Mouse (Mus musculus): ENCODE results near the gene Trpc4ap. TPM values are rescaled to one million over a fixed set of nuclear protein-coding genes. Genes with fewer than 3 reads are reported as not detected.

Gene Trpc4ap
- polyA plus RNA-seq, 1 experiment from 2014 or later = 137 TPM

- Histone ChIP-seq H3K9ac (no peak overlapping the region), H3K9me3 (no peaks in the 10 kb centered on the region), H3K4me1 (peaks cover 19% of the 10 kb centered on the region), H3K4me3 (no peak overlapping the region), H3K4me2 (no peak overlapping the region), H3K27me3 (no peaks in the 10 kb centered on the region), H3K36me3 (peaks cover 21% of the 10 kb centered on the region), H3K27ac (no peak overlapping the region)
- 75% methylated on average over 4 of the region's 4 CpGs for WGBS
- no peak for ATAC-seq (ENCODE audit: insufficient number of reproducible peaks, insufficient read depth, low FRiP score, low TSS enrichment, low read depth)
Observed at GRCm38 (mm10) chr2:155689211-155689610, 3.0 kb downstream of the Trpc4ap start.

GRCm38 (mm10) chr2:155687746-155688145, 4.4 kb downstream of the Trpc4ap start:
- ATAC-seq (ENCODE audit: insufficient number of reproducible peaks, insufficient read depth, low FRiP score, low TSS enrichment, low read depth) = no peak
- Histone ChIP-seq H3K4me3 (no peak overlapping the region), H3K4me2 (no peak overlapping the region), H3K36me3 (peaks cover 21% of the 10 kb centered on the region), H3K27me3 (no peaks in the 10 kb centered on the region), H3K9me3 (no peaks in the 10 kb centered on the region), H3K27ac (no peak overlapping the region), H3K4me1 (peaks cover 19% of the 10 kb centered on the region), H3K9ac (no peak overlapping the region)
- 95% methylated on average over 11 of the region's 11 CpGs for WGBS

- no peak overlapping the region for H3K27ac ChIP-seq
- ATAC-seq (ENCODE audit: insufficient number of reproducible peaks, insufficient read depth, low FRiP score, low TSS enrichment, low read depth) = no peak
- no peaks in the 10 kb centered on the region for H3K9me3 ChIP-seq
- H3K27me3 ChIP-seq = no peaks in the 10 kb centered on the region
- no peak overlapping the region for H3K9ac ChIP-seq
- H3K4me1 ChIP-seq = peaks cover 19% of the 10 kb centered on the region
- no peak overlapping the region for H3K4me3 ChIP-seq
- 87% methylated on average over 5 of the region's 5 CpGs for WGBS
- H3K36me3 ChIP-seq = peaks cover 21% of the 10 kb centered on the region
- no peak overlapping the region for H3K4me2 ChIP-seq
Observed at GRCm38 (mm10) chr2:155686572-155686971, 5.6 kb downstream of the Trpc4ap start.

GRCm38 (mm10) chr2:155683821-155684220, 8.4 kb downstream of the Trpc4ap start:
- peaks cover 21% of the 10 kb centered on the region for H3K36me3 ChIP-seq
- H3K9ac ChIP-seq = no peak overlapping the region
- no peak overlapping the region for H3K4me2 ChIP-seq
- WGBS = 93% methylated on average over 5 of the region's 5 CpGs
- H3K27ac ChIP-seq = no peak overlapping the region
- no peak overlapping the region for H3K4me3 ChIP-seq
- H3K4me1 ChIP-seq = no peaks in the 10 kb centered on the region
- H3K27me3 ChIP-seq = no peaks in the 10 kb centered on the region
- no peaks in the 10 kb centered on the region for H3K9me3 ChIP-seq
- no peak for ATAC-seq (ENCODE audit: insufficient number of reproducible peaks, insufficient read depth, low FRiP score, low TSS enrichment, low read depth)

GRCm38 (mm10) chr2:155683137-155683536, 9.0 kb downstream of the Trpc4ap start:
- H3K36me3 ChIP-seq = peaks cover 21% of the 10 kb centered on the region
- H3K27me3 ChIP-seq = no peaks in the 10 kb centered on the region
- 76% methylated on average over 3 of the region's 3 CpGs for WGBS
- H3K9me3 ChIP-seq = no peaks in the 10 kb centered on the region
- H3K4me2 ChIP-seq = no peak overlapping the region
- H3K27ac ChIP-seq = no peak overlapping the region
- H3K4me1 ChIP-seq = no peaks in the 10 kb centered on the region
- H3K4me3 ChIP-seq = no peak overlapping the region
- ATAC-seq (ENCODE audit: insufficient number of reproducible peaks, insufficient read depth, low FRiP score, low TSS enrichment, low read depth) = no peak
- no peak overlapping the region for H3K9ac ChIP-seq

- no peak overlapping the region for H3K9ac ChIP-seq
- no peak overlapping the region for H3K27ac ChIP-seq
- H3K4me3 ChIP-seq = no peak overlapping the region
- ATAC-seq (ENCODE audit: insufficient number of reproducible peaks, insufficient read depth, low FRiP score, low TSS enrichment, low read depth) = no peak
- 86% methylated on average over 2 of the region's 2 CpGs for WGBS
- no peaks in the 10 kb centered on the region for H3K4me1 ChIP-seq
- no peak overlapping the region for H3K4me2 ChIP-seq
- H3K27me3 ChIP-seq = no peaks in the 10 kb centered on the region
- peaks cover 13% of the 10 kb centered on the region; the same call in 1 of the 2 replicates for H3K36me3 ChIP-seq
- H3K9me3 ChIP-seq = no peaks in the 10 kb centered on the region
Observed at GRCm38 (mm10) chr2:155681874-155682273, 10.3 kb downstream of the Trpc4ap start.

- no peaks in the 10 kb centered on the region for H3K4me1 ChIP-seq
- ATAC-seq (ENCODE audit: insufficient number of reproducible peaks, insufficient read depth, low FRiP score, low TSS enrichment, low read depth) = no peak
- H3K9me3 ChIP-seq = no peaks in the 10 kb centered on the region
- H3K27me3 ChIP-seq = no peaks in the 10 kb centered on the region
- peaks cover 8% of the 10 kb centered on the region; the same call in 1 of the 2 replicates for H3K36me3 ChIP-seq
- H3K4me2 ChIP-seq = no peak overlapping the region
- H3K27ac ChIP-seq = no peak overlapping the region
- H3K9ac ChIP-seq = no peak overlapping the region
- 74% methylated on average over 8 of the region's 8 CpGs for WGBS
- no peak overlapping the region for H3K4me3 ChIP-seq
Observed at GRCm38 (mm10) chr2:155681194-155681593, 11.0 kb downstream of the Trpc4ap start.

GRCm38 (mm10) chr2:155680591-155680990, 11.6 kb downstream of the Trpc4ap start:
- 59% methylated on average over 5 of the region's 5 CpGs for WGBS
- Histone ChIP-seq H3K4me3 (no peak overlapping the region), H3K27me3 (no peaks in the 10 kb centered on the region), H3K4me2 (no peak overlapping the region), H3K4me1 (no peaks in the 10 kb centered on the region), H3K36me3 (0 out of 2 replicates have a peak, but pooled peaks cover 2% of the 10 kb centered on the region), H3K27ac (no peak overlapping the region), H3K9me3 (no peaks in the 10 kb centered on the region), H3K9ac (no peak overlapping the region)
- no peak for ATAC-seq (ENCODE audit: insufficient number of reproducible peaks, insufficient read depth, low FRiP score, low TSS enrichment, low read depth)

GRCm38 (mm10) chr2:155679586-155680110, 12.5 kb downstream of the Trpc4ap start:
- H3K4me3 ChIP-seq = no peak overlapping the region
- no peak overlapping the region for H3K4me2 ChIP-seq
- H3K27me3 ChIP-seq = no peaks in the 10 kb centered on the region
- 93% methylated on average over 4 of the region's 4 CpGs for WGBS
- H3K27ac ChIP-seq = no peak overlapping the region
- ATAC-seq (ENCODE audit: insufficient number of reproducible peaks, insufficient read depth, low FRiP score, low TSS enrichment, low read depth) = no peak
- no peaks in the 10 kb centered on the region for H3K9me3 ChIP-seq
- no peaks in the 10 kb centered on the region for H3K36me3 ChIP-seq
- no peak overlapping the region for H3K9ac ChIP-seq
- H3K4me1 ChIP-seq = 0 out of 2 replicates have a peak, but pooled peaks cover 4% of the 10 kb centered on the region

- Histone ChIP-seq H3K4me1 (0 out of 2 replicates have a peak, but pooled peaks cover 4% of the 10 kb centered on the region), H3K9ac (no peak overlapping the region), H3K27me3 (no peaks in the 10 kb centered on the region), H3K36me3 (peaks cover 25% of the 10 kb centered on the region), H3K27ac (no peak overlapping the region), H3K4me2 (no peak overlapping the region), H3K4me3 (no peak overlapping the region), H3K9me3 (no peaks in the 10 kb centered on the region)
- no peak for ATAC-seq (ENCODE audit: insufficient number of reproducible peaks, insufficient read depth, low FRiP score, low TSS enrichment, low read depth)
- WGBS = 74% methylated on average over 4 of the region's 4 CpGs
Observed at GRCm38 (mm10) chr2:155675118-155675517, 17.1 kb downstream of the Trpc4ap start.

GRCm38 (mm10) chr2:155673546-155673945, 18.6 kb downstream of the Trpc4ap start:
- WGBS = 31% methylated on average over 2 of the region's 2 CpGs
- no peak overlapping the region for H3K9ac ChIP-seq
- H3K4me3 ChIP-seq = no peak overlapping the region
- no peaks in the 10 kb centered on the region for H3K9me3 ChIP-seq
- no peak overlapping the region for H3K4me2 ChIP-seq
- peaks cover 27% of the 10 kb centered on the region for H3K36me3 ChIP-seq
- no peak overlapping the region for H3K27ac ChIP-seq
- no peaks in the 10 kb centered on the region for H3K27me3 ChIP-seq
- ATAC-seq (ENCODE audit: insufficient number of reproducible peaks, insufficient read depth, low FRiP score, low TSS enrichment, low read depth) = no peak
- H3K4me1 ChIP-seq = 0 out of 2 replicates have a peak, but pooled peaks cover 4% of the 10 kb centered on the region

GRCm38 (mm10) chr2:155671236-155671635, 20.9 kb downstream of the Trpc4ap start:
- ATAC-seq (ENCODE audit: insufficient number of reproducible peaks, insufficient read depth, low FRiP score, low TSS enrichment, low read depth) = no peak
- H3K36me3 ChIP-seq = peaks cover 47% of the 10 kb centered on the region
- H3K9ac ChIP-seq = no peak overlapping the region
- no peaks in the 10 kb centered on the region for H3K9me3 ChIP-seq
- no peak overlapping the region for H3K27ac ChIP-seq
- no peak overlapping the region for H3K4me3 ChIP-seq
- H3K4me1 ChIP-seq = 0 out of 2 replicates have a peak, but pooled peaks cover 4% of the 10 kb centered on the region
- 87% methylated on average over 4 of the region's 4 CpGs for WGBS
- H3K4me2 ChIP-seq = no peak overlapping the region
- no peaks in the 10 kb centered on the region for H3K27me3 ChIP-seq

Data from embryonic facial prominence, embryonic 13.5 days (tissue).